Mouse (Mus musculus) small intestine, adult 2 months (tissue): ENCODE data around the gene Mmgt2.
A peak's percentile ranks its signal among the peaks of the same experiment; 100 is the strongest.

ENCODE experiments used
- CTCF ChIP-seq: fragments of 200-500 bp; IDR thresholded peaks from 2 replicates; pipeline ENCODE4 v1.5.1; 2012; ENCODE audit warnings: low read depth, mild to moderate bottlenecking, control low read depth, inconsistent platforms, low read length, moderate library complexity, mixed read lengths; ENCODE audit not compliant: insufficient replicate concordance, insufficient read length; ENCODE audit errors: extremely low read depth
- POLR2A ChIP-seq: fragments of 200-500 bp; IDR thresholded peaks from 2 replicates; pipeline ENCODE4 v1.6.1; 2012; ENCODE audit warnings: low read depth, mild to moderate bottlenecking, control low read depth, inconsistent platforms, low read length, moderate library complexity

DNA sequence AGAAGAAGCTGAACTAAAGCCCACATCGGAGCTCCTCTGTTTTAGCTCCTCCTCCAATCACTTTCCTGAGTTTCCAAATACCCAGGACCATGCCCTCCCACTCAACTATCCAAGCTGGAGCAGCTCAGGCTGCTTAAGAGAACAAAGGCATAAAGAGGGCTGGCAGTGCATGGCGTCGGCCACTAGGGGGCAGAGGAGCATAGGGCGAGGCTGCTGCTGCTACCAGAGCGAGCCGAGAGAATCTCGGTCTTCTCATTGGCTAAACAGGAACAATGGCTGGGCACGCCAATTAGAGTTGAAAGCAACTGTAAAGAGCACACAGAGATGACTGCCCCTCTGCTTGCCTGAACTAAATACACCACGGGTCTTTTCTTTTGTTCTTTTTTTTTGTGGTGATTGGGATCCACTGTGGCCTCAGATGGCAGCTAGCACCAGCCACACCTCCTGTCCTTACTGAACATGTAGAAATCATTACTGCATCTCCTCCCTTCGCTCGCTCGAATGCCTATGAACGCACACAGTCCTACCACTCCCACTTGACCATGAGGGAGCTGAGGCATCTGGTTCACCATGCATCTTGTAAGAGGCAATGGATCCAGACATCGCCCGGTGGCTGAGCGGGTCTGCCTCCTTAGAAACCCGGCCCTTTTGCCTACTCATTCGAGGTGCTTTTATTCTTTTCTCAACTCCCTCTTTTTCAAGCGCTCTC lies 34.7 kb upstream of the Mmgt2 start:
- TF ChIP-seq CTCF (peak; percentile 98), POLR2A (no peak)
